Comparison of ENCODE assay signal across 9 mouse cellular contexts in genomic region chr6:114397691-114398217, GRCm38 (mm10). TPM values are rescaled to one million over a fixed set of nuclear protein-coding genes. Genes with fewer than 3 reads are reported as not detected.
DNase-seq lines count a peak whose midpoint lies in the region; ATAC-seq and TF ChIP-seq lines count a peak whose summit lies in the region.
"Had no signal": no experiment of that assay in that cellular context is flagged by ENCODE, and none has a peak within 500 bp of the region (broad histone marks: within the 10 kb centered on the region; RNA-seq: fewer than 3 reads in every experiment).

TSS of gene Hrh1 (plus strand) at chr6:114397936.

- TF ChIP-seq CTCF in layer of hippocampus, adult 2 months (conservative IDR thresholded peaks at IDR 0.05): no peak; the same call in 1 of the 2 replicates
- no peak for TF ChIP-seq CTCF in gastrocnemius, adult 2 months (IDR thresholded peaks at IDR 0.05)

- H3K4me1 ChIP-seq in intestine, embryonic 14.5 days (replicated peaks; ENCODE audit: control insufficient read depth, insufficient read depth, low read length): peaks cover 6% of the 10 kb centered on the region; the same call in 1 of the 2 replicates
- H3K4me1 ChIP-seq in liver, embryonic 13.5 days (replicated peaks): peaks cover 5% of the 10 kb centered on the region; the same call in 1 of the 2 replicates
- H3K4me1 ChIP-seq in neural tube, embryonic 11.5 days (ENCODE audit: control insufficient read depth, insufficient read depth, low read length): peaks cover 4% of the 10 kb centered on the region; the same call in 1 of the 2 replicates

- H3K9ac ChIP-seq in intestine, embryonic 14.5 days (ENCODE audit: low read length): peak within 1 kb of the TSS; percentile 37
- no peak within 1 kb of the TSS for H3K9ac ChIP-seq in liver, embryonic 13.5 days
- H3K9ac ChIP-seq in neural tube, embryonic 11.5 days (ENCODE audit: low read length): peak within 1 kb of the TSS; percentile 33; the same call in 1 of the 2 replicates

- WGBS in intestine, embryonic 14.5 days: 2% methylated on average over 54 of the region's 56 CpGs
- WGBS in liver, embryonic 13.5 days (ENCODE audit: insufficient replicate concordance): 2% methylated on average over 55 of the region's 56 CpGs
- 1% methylated on average over 31 of the region's 56 CpGs for WGBS in neural tube, embryonic 11.5 days

- H3K4me2 ChIP-seq in intestine, embryonic 14.5 days (ENCODE audit: low read length): peak within 1 kb of the TSS; percentile 95
- H3K4me2 ChIP-seq in liver, embryonic 13.5 days: peak within 1 kb of the TSS; percentile 60
- H3K4me2 ChIP-seq in neural tube, embryonic 11.5 days (ENCODE audit: low read depth): peak within 1 kb of the TSS; percentile 93

- DNase-seq in layer of hippocampus, adult 2 months (ENCODE audit: low spot score in 2 of 2): peak in 1 of 2 experiments; percentile 39
- no peak for DNase-seq in layer of hippocampus, adult 11-12 months (ENCODE audit: low spot score)
- peak; percentile 11 for DNase-seq in cerebellum, adult 9-11 months
- peak; percentile 70 for DNase-seq in gastrocnemius, adult 2 months
- DNase-seq in intestine, embryonic 14.5 days (ENCODE audit: low spot score): peak; percentile 74
- DNase-seq in liver, embryonic 13.5 days: no peak
- peak; percentile 78 for DNase-seq in neural tube, embryonic 11.5 days (ENCODE audit: low spot score)
- DNase-seq in adipocyte (ENCODE audit: low spot score): no peak

- peaks cover 4% of the 10 kb centered on the region; the same call in 1 of the 2 replicates for H3K9me3 ChIP-seq in intestine, embryonic 14.5 days (ENCODE audit: control insufficient read depth, low read length)
- H3K9me3 ChIP-seq in liver, embryonic 13.5 days (replicated peaks): no peaks in the 10 kb centered on the region
- H3K9me3 ChIP-seq in neural tube, embryonic 11.5 days (ENCODE audit: control insufficient read depth, low read length): no peaks in the 10 kb centered on the region

- H3K4me3 ChIP-seq in layer of hippocampus, adult 2 months: peak within 1 kb of the TSS; percentile 57
- peak within 1 kb of the TSS; percentile 77 for H3K4me3 ChIP-seq in gastrocnemius, adult 2 months
- H3K4me3 ChIP-seq in intestine, embryonic 14.5 days (ENCODE audit: low read depth, low read length): peak within 1 kb of the TSS; percentile 51
- peak within 1 kb of the TSS; percentile 44 for H3K4me3 ChIP-seq in liver, embryonic 13.5 days (replicated peaks)
- H3K4me3 ChIP-seq in neural tube, embryonic 11.5 days (ENCODE audit: low read depth, low read length): peak within 1 kb of the TSS; percentile 49

- peak; percentile 59; the same call in 1 of the 2 replicates for ATAC-seq in intestine, embryonic 14.5 days (replicated peaks; ENCODE audit: low FRiP score, low TSS enrichment, low read depth)
- no peak for ATAC-seq in liver, embryonic 13.5 days (ENCODE audit: low read depth)
- peak; percentile 81 for ATAC-seq in neural tube, embryonic 11.5 days (ENCODE audit: insufficient read depth, low FRiP score, low TSS enrichment)

- H3K36me3 ChIP-seq in intestine, embryonic 14.5 days (ENCODE audit: control insufficient read depth, insufficient read depth, low read length): no peaks in the 10 kb centered on the region
- H3K36me3 ChIP-seq in liver, embryonic 13.5 days: no peaks in the 10 kb centered on the region
- H3K36me3 ChIP-seq in neural tube, embryonic 11.5 days (ENCODE audit: control insufficient read depth, insufficient read depth, low read length): no peaks in the 10 kb centered on the region

- intact Hi-C loops in gastrocnemius, adult 2 months (cut with DNase I): loop anchor here (5.0 kb wide), 1 partner anchor 40 kb away; no protein-coding TSS in a partner anchor

- H3K27me3 ChIP-seq in intestine, embryonic 14.5 days (replicated peaks; ENCODE audit: control insufficient read depth, insufficient read depth, low read length): peaks cover 55% of the 10 kb centered on the region
- peaks cover 58% of the 10 kb centered on the region for H3K27me3 ChIP-seq in liver, embryonic 13.5 days
- peaks cover 37% of the 10 kb centered on the region for H3K27me3 ChIP-seq in neural tube, embryonic 11.5 days (ENCODE audit: control insufficient read depth, insufficient read depth, low read length)

- peak within 1 kb of the TSS; percentile 8; the same call in 1 of the 2 replicates for H3K27ac ChIP-seq in layer of hippocampus, adult 2 months
- peak within 1 kb of the TSS; percentile 31 for H3K27ac ChIP-seq in gastrocnemius, adult 2 months
- H3K27ac ChIP-seq in intestine, embryonic 14.5 days (ENCODE audit: low read depth): peak within 1 kb of the TSS; percentile 34
- no peak within 1 kb of the TSS for H3K27ac ChIP-seq in liver, embryonic 13.5 days
- H3K27ac ChIP-seq in neural tube, embryonic 11.5 days (ENCODE audit: low read depth, low read length): no peak within 1 kb of the TSS

RNA-seq across cellular contexts. Expression of gene Hrh1, which starts in this region (rescaled TPM):
- 1 to 10 TPM; 4.2 to 5.3 TPM for total RNA-seq in layer of hippocampus, adult 2 months (2021)
- under 1 TPM; 0.36 to 0.67 TPM for total RNA-seq in gastrocnemius, adult 2 months (2021)
- 1.8 and 2.1 TPM in 2 replicates for polyA plus RNA-seq in intestine, embryonic 14.5 days (2014; fragmentation: Nextera tagmentation; extraction: Ambion mirVana)
- polyA plus RNA-seq in liver, embryonic 13.5 days (2015; fragmentation: Nextera tagmentation; extraction: Ambion mirVana): not detected in 2 replicates
- polyA plus RNA-seq in neural tube, embryonic 11.5 days (2014; fragmentation: Nextera tagmentation; extraction: Ambion mirVana): 0.16 and 0.32 TPM in 2 replicates
- total RNA-seq: MEL had no signal

Comparison
In these comparisons a context has a peak if more than half of its experiments do, and no peak if none do; other contexts are left out.
1. Peak in DNase-seq, H3K4me3 ChIP-seq and H3K27ac ChIP-seq in gastrocnemius, adult 2 months; RNA of the gene not detected or under 1 TPM.
2. Peak in DNase-seq, ATAC-seq, H3K4me3 ChIP-seq, H3K9ac ChIP-seq and H3K4me2 ChIP-seq in neural tube, embryonic 11.5 days; RNA of the gene not detected or under 1 TPM.
3. DNase-seq: peak in cerebellum, adult 9-11 months (single experiment) and intestine, embryonic 14.5 days (single experiment); none in layer of hippocampus, adult 11-12 months (single experiment), liver, embryonic 13.5 days (single experiment) and adipocyte (single experiment).
4. H3K27ac ChIP-seq: peak in layer of hippocampus, adult 2 months (single experiment) and intestine, embryonic 14.5 days (single experiment); none in liver, embryonic 13.5 days (single experiment) and neural tube, embryonic 11.5 days (single experiment).
5. Peak in every context shown above with its lines, with median percentiles within 50 percentile points of each other: H3K4me3 ChIP-seq and H3K4me2 ChIP-seq.